Mouse (Mus musculus) left cerebral cortex, postnatal 4 days (tissue): ENCODE results near the gene Tbxas1. TPM values are rescaled to one million over a fixed set of nuclear protein-coding genes. Genes with fewer than 3 reads are reported as not detected.
A peak's percentile ranks its signal among the peaks of the same experiment; 100 is the strongest.

ENCODE experiments used
- DNase-seq: peaks from one replicate; pipeline ENCODE4 v3.0.0-alpha.2; 2022
- intact Hi-C: fragments of 180-260 bp; cut with DNase I; formaldehyde crosslinking; loops from one replicate; pipeline ENCODE4 v1.15.1; 2025
- total RNA-seq, 2 experiments: library from RNA; stranded (reverse); gene quantifications; 2 replicates each; pipeline ENCODE4 v1.2.3; 2021

Gene Tbxas1
- total RNA-seq, 2 experiments from 2014 or later = 1.3 to 1.4 TPM

DNA sequence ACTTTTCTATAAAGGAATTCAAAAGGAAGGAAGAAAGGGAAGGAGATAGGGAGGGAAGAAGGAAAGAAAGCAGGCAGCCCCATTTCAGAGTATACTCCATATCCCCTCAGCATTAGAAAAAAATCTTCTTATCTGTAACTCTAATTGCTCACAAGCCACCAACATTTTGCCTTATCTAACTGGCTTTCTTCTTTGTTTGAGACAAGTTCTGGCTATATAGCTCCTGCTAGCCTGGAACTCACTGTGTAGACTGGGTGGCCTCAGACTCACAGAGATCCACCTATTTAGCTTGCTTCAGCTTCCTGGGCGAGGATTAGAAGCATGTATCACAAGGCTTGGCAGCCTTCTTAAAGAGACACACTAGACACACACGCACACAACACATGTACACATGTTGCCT, 23.5 kb upstream of the Tbxas1 start:
- DNase-seq = no peak
- intact Hi-C loops = no loop called here

DNA sequence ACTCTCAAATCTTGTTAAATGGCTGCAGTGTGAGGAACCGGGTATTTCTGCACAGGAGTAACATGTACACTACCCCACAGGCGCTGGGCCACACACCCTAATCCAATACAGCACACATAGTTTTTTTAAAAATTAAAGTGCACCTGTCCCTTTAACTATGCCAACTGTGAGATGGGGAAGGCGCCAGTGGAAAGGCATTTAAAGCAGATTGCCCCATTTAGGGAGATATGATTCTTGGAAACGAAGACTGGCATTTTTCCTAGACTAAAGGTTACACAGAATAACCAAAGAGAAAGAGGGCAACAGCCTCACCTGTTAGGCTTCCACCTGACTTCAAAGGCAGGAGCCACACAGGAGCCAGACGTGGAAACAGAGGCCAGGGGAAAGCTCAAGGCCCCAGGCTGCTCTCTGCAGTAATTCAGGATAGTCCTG, 21.6 kb upstream of the Tbxas1 start:
- no peak for DNase-seq
- intact Hi-C loops = no loop called here

DNA sequence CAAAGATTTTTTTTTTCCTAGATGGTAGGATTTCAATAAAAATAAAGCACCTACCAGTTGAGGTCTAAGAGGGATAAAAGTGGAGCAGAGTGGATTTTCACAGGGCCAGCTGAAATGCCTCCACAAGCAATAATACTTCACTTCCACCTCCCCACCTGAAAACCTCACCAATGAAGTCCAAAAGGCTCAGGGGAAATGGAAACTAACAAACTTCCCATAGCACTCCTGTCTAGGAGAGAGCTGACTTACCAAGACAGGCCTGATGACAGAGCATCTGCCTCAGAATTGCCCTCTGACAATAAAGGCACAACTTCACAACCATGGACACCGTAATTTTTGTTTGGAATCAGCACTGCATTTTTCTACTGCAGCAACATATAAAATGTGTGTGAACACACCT, 15.4 kb upstream of the Tbxas1 start:
- DNase-seq = no peak
- intact Hi-C loops = no loop called here

DNA sequence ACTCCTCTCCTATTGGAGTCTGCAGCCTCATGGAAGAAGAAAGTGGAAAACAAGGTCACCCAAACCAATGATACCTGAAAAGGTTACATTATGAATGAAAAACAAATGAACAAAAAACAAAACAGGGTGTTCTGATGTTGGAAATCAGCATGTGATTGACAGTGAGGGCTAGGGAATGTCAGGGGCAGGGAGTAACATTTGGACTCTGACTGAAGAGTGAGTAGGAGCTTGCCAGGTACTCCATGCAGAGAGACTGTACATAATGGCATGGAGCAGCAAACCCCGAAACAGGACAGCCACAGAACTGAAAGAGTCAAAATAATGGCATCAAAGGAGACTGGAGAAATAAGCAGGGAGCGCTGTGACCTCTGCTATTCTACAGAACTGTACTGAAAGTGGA, 14.9 kb upstream of the Tbxas1 start:
- DNase-seq = no peak
- intact Hi-C loops = no loop called here

DNA sequence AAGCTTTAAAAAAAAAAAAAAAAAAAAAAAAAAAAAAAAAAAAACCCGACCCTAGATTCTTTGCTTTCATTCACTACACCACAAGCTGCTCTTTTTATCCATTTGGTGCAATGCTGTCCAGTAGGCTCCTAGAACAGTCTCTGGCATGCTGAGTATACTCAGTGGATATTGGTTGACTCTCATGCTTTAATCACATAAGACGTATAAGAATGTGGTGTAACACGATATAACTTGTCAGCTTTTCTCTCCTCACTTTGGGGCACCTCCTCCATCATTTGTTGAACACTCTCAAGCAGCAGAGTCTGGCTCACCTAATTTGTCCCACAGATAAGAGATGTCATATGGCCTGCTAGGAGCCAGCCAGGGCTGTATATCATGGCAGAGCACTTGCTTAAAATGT, 11.6 kb upstream of the Tbxas1 start:
- intact Hi-C loops = no loop called here

DNA sequence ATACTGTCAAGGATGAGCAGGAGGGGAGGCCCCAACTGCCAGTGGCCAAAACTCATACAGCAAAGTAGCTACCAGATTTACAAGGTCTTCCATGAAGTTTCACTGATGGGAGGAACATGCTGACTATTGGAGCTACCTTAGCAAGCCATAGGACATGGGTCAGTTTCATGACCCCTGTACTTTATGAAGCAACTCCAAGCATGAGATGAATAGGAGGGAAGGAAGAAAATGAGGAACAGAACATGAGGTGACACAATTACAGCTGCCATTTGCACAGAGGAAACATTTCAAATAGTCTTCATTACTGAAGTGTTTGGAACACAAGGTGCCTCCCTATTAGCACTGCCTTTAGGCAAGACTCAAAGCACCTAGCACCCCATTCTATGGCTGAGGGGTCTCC, 9.4 kb upstream of the Tbxas1 start:
- intact Hi-C loops = no loop called here
- no peak for DNase-seq

More for the DNA sequence above, 11.6 kb upstream of the Tbxas1 start:
- DNase-seq = no peak

DNA sequence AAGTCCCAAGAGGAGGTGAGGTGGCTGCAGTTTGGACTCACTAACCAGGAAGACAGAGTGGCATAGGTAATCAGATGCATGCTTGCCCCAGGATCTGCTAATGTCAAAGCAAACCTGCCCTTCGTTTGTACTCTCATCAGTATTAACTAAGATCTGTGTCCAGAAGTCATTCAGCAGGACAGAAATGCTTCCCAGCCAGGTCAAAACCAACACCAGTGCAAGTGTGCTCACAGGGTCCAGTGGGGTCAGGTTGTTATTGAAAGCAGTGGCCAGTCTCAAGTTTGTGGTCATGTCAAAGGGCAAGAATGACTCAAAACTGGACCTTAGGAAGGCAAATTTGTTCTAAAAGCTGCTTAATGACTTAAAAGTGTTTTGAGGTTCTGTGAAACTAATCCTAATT, 8.8 kb upstream of the Tbxas1 start:
- no peak for DNase-seq
- intact Hi-C loops = no loop called here

DNA sequence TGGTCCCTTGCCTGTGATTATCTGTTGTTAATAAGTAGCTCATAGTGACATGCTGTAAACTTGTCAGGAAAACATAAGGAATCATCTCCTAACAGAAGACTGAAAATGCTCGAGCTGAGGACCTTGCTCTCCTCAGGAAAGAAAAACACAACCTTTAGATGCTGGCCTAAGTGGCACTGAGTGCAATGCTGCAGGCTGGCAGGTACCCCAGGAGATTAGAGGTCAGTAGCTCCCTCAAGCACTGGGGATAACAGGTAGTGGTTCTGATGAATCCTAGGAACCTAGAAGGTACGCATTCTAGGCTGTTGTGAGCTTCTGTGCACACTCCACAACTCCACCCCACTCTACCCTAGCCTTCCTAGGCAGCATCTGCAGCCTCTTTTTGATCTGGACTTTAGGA, 8.4 kb upstream of the Tbxas1 start:
- no peak for DNase-seq
- intact Hi-C loops = no loop called here

DNA sequence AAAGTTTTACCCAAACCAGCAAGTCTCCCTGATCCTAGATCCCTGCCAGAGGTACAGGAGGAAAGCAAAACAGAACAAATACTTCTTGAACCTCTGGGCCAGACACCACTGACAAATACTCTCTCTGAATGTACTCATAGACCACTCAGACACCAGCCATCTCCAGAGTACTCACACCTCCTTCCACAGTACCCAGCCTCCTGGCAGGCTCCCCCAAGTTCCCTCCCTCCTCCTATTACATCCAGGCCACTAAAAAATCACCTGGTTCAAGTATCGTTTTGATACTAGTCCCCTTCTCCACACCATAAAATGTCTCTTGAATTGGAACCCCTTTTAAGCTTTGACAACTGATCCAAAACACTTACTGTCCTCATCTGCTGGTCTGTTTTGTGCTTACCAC, 7.9 kb upstream of the Tbxas1 start:
- DNase-seq = no peak
- intact Hi-C loops = no loop called here

DNA sequence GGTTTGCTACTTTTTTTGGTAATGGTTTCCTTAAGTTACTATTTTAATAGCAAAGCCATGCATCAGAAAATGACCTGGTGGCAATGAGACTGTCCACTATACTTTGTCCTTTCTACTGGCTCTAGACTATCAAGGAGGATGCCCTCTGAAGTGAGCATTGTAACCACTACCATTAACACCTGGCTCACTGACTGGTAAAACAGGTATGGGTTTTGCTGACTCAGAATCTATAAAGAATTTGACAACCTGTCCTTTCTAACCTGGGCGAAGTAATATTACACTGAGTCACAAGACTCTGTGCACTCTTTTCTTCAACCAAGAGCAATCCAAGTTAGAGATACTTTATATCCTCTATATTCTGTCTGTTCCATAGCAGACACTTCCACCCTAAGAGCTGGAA, 6.2 kb upstream of the Tbxas1 start:
- intact Hi-C loops = no loop called here
- DNase-seq = no peak

DNA sequence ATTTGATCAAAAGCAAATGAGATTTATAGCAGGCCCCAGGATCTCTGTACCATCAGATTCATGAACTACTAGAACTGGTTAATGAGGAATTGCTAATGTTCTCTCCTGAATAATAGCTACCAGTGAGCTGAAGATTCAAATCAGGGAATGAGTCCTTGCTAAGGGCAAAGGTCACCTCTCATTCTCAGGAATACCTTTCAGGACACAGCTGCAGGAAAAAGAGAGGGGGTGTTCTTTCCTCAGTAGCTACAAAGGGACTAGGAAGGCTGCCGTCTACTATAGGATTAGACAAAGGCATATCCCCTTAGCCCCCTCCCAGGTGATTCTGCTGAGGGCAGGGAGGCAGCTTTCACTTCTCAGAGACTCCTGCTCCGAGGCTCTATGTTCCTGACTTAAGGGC, 5.1 kb upstream of the Tbxas1 start:
- intact Hi-C loops = loop anchor here (5.0 kb wide), 1 partner anchor 133 kb away; no protein-coding TSS in a partner anchor
- DNase-seq = no peak

DNA sequence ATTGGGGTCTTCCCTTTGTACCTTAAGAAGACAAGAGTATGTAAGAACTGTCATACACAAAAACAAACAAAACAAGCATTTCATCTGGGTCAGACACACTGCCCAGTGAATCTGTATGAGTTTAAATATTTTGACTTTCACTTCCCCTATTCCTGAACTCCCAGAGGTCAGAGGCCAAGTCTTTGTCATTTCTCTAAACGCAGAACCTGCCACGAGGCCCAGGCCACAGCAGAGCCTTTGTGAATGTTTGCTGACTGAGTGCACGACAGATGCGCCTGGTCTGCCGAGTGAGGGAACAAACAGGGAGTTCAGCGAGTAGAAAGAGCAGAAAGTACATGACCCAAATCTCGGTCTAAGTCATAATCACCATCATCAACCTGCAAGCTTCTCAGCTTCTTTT, 4.2 kb upstream of the Tbxas1 start:
- intact Hi-C loops = loop anchor here (5.0 kb wide), 1 partner anchor 134 kb away; no protein-coding TSS in a partner anchor
- no peak for DNase-seq

DNA sequence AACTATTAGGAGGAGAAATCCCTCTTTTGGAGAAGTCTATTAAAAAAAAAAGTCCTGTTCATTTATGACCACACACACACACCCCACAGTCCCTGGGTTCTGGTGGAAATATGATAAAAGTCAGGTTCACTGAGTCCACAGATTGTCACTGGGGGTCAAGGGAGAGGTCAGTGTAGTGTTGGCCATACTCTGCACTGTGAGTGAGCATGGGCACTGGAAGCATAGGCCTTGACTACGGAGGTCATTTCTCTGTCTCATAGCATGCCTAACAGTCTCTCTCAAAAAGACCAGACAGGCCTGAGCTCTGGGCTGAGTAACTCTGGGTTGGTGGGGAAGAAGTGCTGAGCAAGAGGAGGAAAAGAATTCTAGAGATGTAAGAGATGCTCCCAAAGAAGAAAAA, 1.9 kb upstream of the Tbxas1 start:
- intact Hi-C loops = loop anchor here (5.0 kb wide), 1 partner anchor 136 kb away; no protein-coding TSS in a partner anchor
- DNase-seq = no peak

DNA sequence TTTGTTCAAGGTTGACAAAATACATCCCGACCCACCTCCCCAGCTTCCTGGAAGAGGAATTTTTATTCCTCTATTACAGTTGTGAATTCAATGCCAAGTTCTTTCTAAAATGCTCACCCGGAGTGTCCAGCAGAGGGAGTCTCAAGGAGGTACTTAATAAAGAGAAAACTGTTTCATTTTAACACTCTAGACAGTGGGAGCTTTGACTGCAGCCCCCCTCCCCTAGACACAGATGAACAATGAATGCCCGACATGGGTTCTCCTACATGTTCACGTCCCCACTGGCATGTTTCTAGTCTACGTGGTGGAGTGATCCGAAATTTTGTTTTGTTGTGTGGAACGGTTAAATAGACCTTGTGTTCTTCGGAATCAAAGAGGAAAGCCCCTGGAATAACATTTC, 1.2 kb upstream of the Tbxas1 start:
- intact Hi-C loops = loop anchor here (2.0 to 5.0 kb wide), 2 partner anchors 137 to 193 kb away; no protein-coding TSS in a partner anchor
- DNase-seq = peak; percentile 66

DNA sequence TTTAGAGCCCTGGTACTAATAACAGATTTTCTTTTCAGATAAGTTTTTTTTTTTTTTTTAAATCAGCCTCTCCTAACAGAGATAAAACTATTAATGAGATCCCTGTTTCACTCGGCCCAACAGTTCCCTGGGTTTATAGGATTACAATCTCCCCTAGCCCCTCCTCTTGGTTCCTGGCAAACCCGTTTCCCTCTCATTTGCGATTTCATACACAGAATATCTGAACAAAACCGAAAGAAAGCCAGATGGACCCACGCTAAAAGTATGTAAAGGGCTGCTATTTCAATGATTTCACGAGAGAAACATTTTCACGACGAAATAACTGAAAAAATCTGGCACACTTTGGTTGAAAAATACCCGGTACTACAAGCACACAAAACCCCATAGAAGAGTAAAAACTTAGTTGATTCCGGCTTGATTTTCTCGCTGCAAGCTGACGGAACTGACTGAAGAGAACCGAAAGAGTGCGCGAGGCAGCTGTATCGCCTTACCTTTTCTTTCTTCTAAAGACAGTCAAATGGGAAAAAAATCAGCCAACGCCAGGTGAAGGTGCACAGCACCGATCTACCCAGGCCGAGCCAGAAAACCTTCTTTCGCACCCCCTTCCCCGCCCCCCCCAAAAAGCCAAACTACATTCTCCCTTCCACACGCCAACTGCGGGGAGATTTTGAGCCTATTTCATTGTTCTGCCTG, 493 bp upstream of the Tbxas1 start:
- DNase-seq = no peak
- intact Hi-C loops = loop anchor here (2.0 to 5.0 kb wide), 2 partner anchors 137 to 192 kb away; no protein-coding TSS in a partner anchor

DNA sequence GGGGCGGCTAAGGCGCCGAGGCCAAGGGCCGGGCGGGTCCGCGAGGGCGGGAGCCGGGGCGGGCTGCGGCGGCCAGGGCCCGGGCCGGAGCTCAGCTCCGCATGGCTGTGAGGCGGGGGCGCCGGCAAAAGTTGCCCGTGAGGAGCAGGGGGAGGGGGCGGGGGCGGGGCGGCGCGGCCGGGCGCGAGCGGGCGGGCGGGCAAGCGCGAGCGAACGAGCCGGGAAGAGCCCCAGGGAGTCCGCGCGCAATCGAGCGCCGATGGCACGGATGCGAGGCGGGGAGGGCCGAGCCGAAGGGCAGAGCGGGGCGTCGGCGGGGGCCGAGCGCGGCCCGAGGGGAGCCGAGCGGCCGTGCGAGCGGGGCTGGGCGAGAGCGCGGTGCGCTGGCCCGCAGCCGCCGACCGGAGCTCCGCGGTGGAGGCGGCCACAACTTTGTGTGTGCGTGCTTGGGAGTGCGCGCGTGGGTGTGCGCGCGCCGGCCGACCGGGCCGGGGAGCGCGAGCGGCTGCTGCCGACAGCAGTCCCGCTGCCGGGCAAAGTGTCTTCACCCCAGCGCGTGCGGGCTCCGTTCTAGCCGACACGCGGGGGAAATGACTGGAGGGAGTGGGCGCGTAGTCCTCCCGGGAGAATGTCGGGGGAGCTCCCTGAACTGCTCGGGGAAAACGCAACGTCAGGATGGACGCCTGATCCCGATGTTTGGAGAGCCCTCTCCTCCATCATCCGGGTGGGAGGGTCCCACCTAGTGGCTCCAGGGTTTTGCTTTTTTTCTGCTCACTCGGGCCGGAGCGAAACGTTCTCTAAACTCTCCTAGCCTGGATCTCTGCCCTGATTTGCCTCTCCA, 1.1 kb downstream of the Tbxas1 start, which contains the start of gene Hipk2:
TSS of gene Hipk2 (minus strand) at position 95 of the 841 bp plus-strand sequence.
- intact Hi-C loops = no loop called here

DNA sequence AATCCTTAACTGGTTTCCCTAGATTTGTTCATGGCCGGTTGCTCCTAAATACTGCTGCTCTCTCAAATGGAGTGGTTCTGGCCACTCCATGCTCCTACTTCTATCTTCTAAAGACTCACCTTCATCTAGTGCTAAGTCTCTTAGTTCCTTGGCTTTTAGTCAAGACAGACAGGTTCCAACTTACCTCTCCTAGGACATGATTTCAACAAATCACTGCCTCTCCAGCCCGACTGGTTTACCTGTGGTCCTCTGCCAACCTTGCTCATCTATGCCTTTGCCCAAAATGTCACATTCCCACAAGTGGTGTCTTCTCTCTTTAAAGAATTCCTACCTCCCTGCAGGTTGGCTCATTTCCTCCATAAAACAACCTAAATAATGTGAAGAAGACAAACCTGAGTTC, 2.5 kb downstream of the Tbxas1 start:
- DNase-seq = no peak
- intact Hi-C loops = no loop called here

More for the DNA sequence above, 1.1 kb downstream of the Tbxas1 start, which contains the start of gene Hipk2:
- DNase-seq = peak; percentile 84

DNA sequence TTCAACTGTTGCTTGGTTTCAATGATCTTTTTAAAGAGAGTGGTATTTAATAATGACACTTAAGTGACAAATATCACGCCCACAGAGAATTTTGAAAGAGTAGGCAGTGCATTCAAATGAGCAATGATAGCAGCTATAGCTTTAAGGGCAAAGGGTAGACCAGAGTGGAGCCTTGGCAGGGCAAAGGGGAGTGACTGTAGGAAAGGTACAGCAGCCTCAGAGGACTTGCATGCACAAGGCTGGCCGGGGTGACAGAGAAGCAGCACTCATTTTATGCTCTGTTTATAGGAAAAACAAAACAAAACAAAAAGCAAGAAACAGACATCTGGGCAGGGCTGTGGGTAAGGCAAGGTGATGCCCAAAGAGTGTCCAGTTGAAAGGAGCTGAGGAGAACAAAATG, 6.3 kb downstream of the Tbxas1 start:
- no peak for DNase-seq
- intact Hi-C loops = no loop called here

DNA sequence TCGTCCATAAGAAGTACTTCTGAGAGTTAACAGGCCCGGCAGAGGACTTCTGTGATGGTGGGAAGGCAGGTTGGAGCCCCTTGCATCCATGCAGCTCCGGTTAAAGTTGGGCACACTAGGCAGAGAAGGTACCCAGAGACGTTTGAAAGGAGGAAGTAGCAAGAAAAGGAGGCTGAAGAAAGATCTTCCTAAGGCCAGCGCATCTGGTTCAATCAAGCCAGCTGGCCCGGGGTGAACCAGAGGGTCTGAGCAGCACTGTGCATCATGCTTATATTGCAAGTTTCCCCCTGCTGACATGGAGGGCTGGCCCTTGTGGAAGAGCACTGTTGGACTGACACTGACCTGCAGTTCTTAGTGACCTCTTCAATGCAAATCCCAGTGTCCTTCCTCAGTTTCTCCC, 6.8 kb downstream of the Tbxas1 start:
- DNase-seq = no peak
- intact Hi-C loops = no loop called here

DNA sequence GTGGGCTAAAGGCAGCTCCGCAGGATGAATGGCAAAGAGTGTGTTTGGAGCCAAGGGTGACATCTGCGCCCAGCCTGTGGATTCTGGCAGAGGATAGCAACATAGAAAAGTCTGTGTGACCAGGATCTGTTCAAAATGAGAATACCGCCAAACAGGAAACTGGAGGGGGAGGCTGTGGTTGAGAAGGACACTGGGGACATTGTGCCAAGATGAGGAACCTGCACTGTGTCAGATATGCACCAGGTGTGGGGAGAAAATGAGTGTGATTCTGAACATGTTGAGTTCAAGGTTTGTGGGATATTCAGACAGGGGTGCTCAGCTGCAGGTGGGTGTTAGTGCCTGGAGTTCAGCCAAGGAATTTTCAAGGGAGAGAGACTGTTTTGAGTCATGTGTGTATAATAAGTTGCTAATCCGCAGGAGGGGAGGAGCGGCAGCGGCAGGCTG, 7.5 kb downstream of the Tbxas1 start:
- intact Hi-C loops = no loop called here
- peak; percentile 36 for DNase-seq

DNA sequence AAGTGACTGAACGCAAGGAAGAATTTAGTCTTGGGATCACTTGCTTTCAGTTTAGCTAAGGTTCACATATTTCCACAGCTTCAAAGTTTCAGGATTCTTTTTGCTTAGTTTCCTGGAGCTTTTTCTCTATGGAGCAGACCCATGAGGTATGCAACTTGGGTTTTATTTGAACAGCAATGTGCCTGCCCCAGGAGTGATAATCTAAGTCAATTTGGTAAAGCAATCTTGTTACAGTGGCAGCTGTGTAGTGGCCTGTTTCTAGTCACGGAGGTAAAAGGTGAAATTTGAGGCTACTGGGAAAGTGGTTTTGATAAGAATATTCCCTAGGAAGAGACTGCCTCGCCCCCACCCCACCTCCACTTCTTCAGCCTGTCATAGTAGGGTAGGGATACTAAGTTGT, 9.3 kb downstream of the Tbxas1 start:
- intact Hi-C loops = no loop called here
- DNase-seq = no peak

DNA sequence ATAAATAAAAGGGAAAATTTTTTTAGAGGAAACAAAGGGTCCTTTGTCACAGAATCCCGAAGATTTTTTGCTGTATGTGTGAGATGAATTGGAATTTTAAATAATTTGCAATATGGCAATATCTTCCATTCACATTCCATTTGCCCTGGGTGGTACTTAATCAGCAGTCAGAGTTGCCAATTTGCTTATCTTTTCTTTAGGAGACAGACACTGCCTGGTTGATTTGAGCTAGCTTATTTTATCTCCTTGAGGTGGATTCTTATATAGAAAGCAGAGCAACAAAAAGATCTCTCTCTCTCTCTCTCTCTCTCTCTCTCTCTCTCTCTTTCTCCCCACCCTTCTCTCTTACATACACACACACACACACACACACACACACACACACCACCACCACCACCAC, 9.9 kb downstream of the Tbxas1 start:
- intact Hi-C loops = no loop called here
- DNase-seq = no peak
